Mouse (Mus musculus): ENCODE data around the gene Gtf2i. TPM values are rescaled to one million over a fixed set of nuclear protein-coding genes. Genes with fewer than 3 reads are reported as not detected.

Gene Gtf2i
- polyA plus RNA-seq, 1 experiment from 2014 or later, result 108 TPM

- Histone ChIP-seq H3K9me3 (ENCODE audit: control insufficient read depth, low read length) (no peaks in the 10 kb centered on the region), H3K4me1 (replicated peaks; ENCODE audit: control insufficient read depth, insufficient read depth, low read length) (no peaks in the 10 kb centered on the region), H3K9ac (ENCODE audit: low read depth, low read length) (no peak overlapping the region), H3K4me3 (ENCODE audit: low read depth, low read length) (no peak overlapping the region), H3K36me3 (ENCODE audit: control insufficient read depth, insufficient read depth, low read length) (peaks cover 63% of the 10 kb centered on the region), H3K27ac (ENCODE audit: low read depth, low read length) (no peak overlapping the region), H3K27me3 (replicated peaks; ENCODE audit: control insufficient read depth, insufficient read depth, low read length) (no peaks in the 10 kb centered on the region), H3K4me2 (no peak overlapping the region)
- ATAC-seq (replicated peaks; ENCODE audit: low FRiP score), result no peak
- DNase-seq (ENCODE audit: low spot score), result no peak
- 90% methylated on average over 4 of the region's 4 CpGs for WGBS
These were observed 37.5 kb downstream of the Gtf2i start for GRCm38 (mm10) chr5:134277109-134277508.

- DNase-seq (ENCODE audit: low spot score) (no peak), ATAC-seq (replicated peaks; ENCODE audit: low FRiP score) (no peak)
- Histone ChIP-seq H3K36me3 (ENCODE audit: control insufficient read depth, insufficient read depth, low read length) (peaks cover 62% of the 10 kb centered on the region), H3K9ac (ENCODE audit: low read depth, low read length) (no peak overlapping the region), H3K4me1 (replicated peaks; ENCODE audit: control insufficient read depth, insufficient read depth, low read length) (no peaks in the 10 kb centered on the region), H3K27ac (ENCODE audit: low read depth, low read length) (no peak overlapping the region), H3K27me3 (replicated peaks; ENCODE audit: control insufficient read depth, insufficient read depth, low read length) (no peaks in the 10 kb centered on the region), H3K4me2 (no peak overlapping the region), H3K4me3 (ENCODE audit: low read depth, low read length) (no peak overlapping the region), H3K9me3 (ENCODE audit: control insufficient read depth, low read length) (no peaks in the 10 kb centered on the region)
- WGBS, result 82% methylated on average over 10 of the region's 10 CpGs
These were observed 39.0 kb downstream of the Gtf2i start for GRCm38 (mm10) chr5:134275556-134275955.

GRCm38 (mm10) chr5:134275021-134275420 lies 39.5 kb downstream of the Gtf2i start:
- Histone ChIP-seq H3K27ac (ENCODE audit: low read depth, low read length) (no peak overlapping the region), H3K9ac (ENCODE audit: low read depth, low read length) (no peak overlapping the region), H3K4me2 (no peak overlapping the region), H3K4me1 (replicated peaks; ENCODE audit: control insufficient read depth, insufficient read depth, low read length) (no peaks in the 10 kb centered on the region), H3K27me3 (replicated peaks; ENCODE audit: control insufficient read depth, insufficient read depth, low read length) (no peaks in the 10 kb centered on the region), H3K36me3 (ENCODE audit: control insufficient read depth, insufficient read depth, low read length) (peaks cover 58% of the 10 kb centered on the region), H3K4me3 (ENCODE audit: low read depth, low read length) (no peak overlapping the region), H3K9me3 (ENCODE audit: control insufficient read depth, low read length) (no peaks in the 10 kb centered on the region)
- DNase-seq (ENCODE audit: low spot score), result no peak
- ATAC-seq (replicated peaks; ENCODE audit: low FRiP score), result no peak
- WGBS, result 86% methylated on average over 11 of the region's 11 CpGs

- H3K4me3 ChIP-seq (ENCODE audit: low read depth, low read length), result no peak overlapping the region
These were observed 40.8 kb downstream of the Gtf2i start for GRCm38 (mm10) chr5:134273761-134274160.

GRCm38 (mm10) chr5:134272761-134273160 lies 41.8 kb downstream of the Gtf2i start:
- H3K9me3 ChIP-seq (ENCODE audit: control insufficient read depth, low read length), result no peaks in the 10 kb centered on the region
- 90% methylated on average over 11 of the region's 11 CpGs for WGBS
- no peak overlapping the region for H3K4me3 ChIP-seq (ENCODE audit: low read depth, low read length)
- H3K36me3 ChIP-seq (ENCODE audit: control insufficient read depth, insufficient read depth, low read length), result peaks cover 49% of the 10 kb centered on the region
- no peak overlapping the region for H3K27ac ChIP-seq (ENCODE audit: low read depth, low read length)
- H3K4me1 ChIP-seq (replicated peaks; ENCODE audit: control insufficient read depth, insufficient read depth, low read length), result no peaks in the 10 kb centered on the region
- no peak overlapping the region for H3K4me2 ChIP-seq
- ATAC-seq (replicated peaks; ENCODE audit: low FRiP score), result no peak
- H3K27me3 ChIP-seq (replicated peaks; ENCODE audit: control insufficient read depth, insufficient read depth, low read length), result no peaks in the 10 kb centered on the region
- no peak overlapping the region for H3K9ac ChIP-seq (ENCODE audit: low read depth, low read length)
- no peak for DNase-seq (ENCODE audit: low spot score)

More at GRCm38 (mm10) chr5:134273761-134274160, 40.8 kb downstream of the Gtf2i start:
- no peak overlapping the region for H3K9ac ChIP-seq (ENCODE audit: low read depth, low read length)
- H3K4me1 ChIP-seq (replicated peaks; ENCODE audit: control insufficient read depth, insufficient read depth, low read length), result no peaks in the 10 kb centered on the region
- ATAC-seq (replicated peaks; ENCODE audit: low FRiP score), result no peak
- DNase-seq (ENCODE audit: low spot score), result no peak
- H3K27ac ChIP-seq (ENCODE audit: low read depth, low read length), result no peak overlapping the region
- H3K36me3 ChIP-seq (ENCODE audit: control insufficient read depth, insufficient read depth, low read length), result peaks cover 51% of the 10 kb centered on the region
- H3K27me3 ChIP-seq (replicated peaks; ENCODE audit: control insufficient read depth, insufficient read depth, low read length), result no peaks in the 10 kb centered on the region
- 88% methylated on average over 8 of the region's 8 CpGs for WGBS
- H3K9me3 ChIP-seq (ENCODE audit: control insufficient read depth, low read length), result no peaks in the 10 kb centered on the region
- no peak overlapping the region for H3K4me2 ChIP-seq

GRCm38 (mm10) chr5:134271421-134271820 lies 43.1 kb downstream of the Gtf2i start:
- no peak for DNase-seq (ENCODE audit: low spot score)
- Histone ChIP-seq H3K9ac (ENCODE audit: low read depth, low read length) (no peak overlapping the region), H3K4me2 (no peak overlapping the region), H3K27ac (ENCODE audit: low read depth, low read length) (no peak overlapping the region), H3K9me3 (ENCODE audit: control insufficient read depth, low read length) (no peaks in the 10 kb centered on the region), H3K4me3 (ENCODE audit: low read depth, low read length) (no peak overlapping the region), H3K36me3 (ENCODE audit: control insufficient read depth, insufficient read depth, low read length) (peaks cover 51% of the 10 kb centered on the region), H3K27me3 (replicated peaks; ENCODE audit: control insufficient read depth, insufficient read depth, low read length) (no peaks in the 10 kb centered on the region), H3K4me1 (replicated peaks; ENCODE audit: control insufficient read depth, insufficient read depth, low read length) (no peaks in the 10 kb centered on the region)
- WGBS, result 90% methylated on average over 11 of the region's 11 CpGs
- ATAC-seq (replicated peaks; ENCODE audit: low FRiP score), result no peak

GRCm38 (mm10) chr5:134270566-134270965 lies 44.0 kb downstream of the Gtf2i start:
- Histone ChIP-seq H3K27me3 (replicated peaks; ENCODE audit: control insufficient read depth, insufficient read depth, low read length) (no peaks in the 10 kb centered on the region), H3K4me1 (replicated peaks; ENCODE audit: control insufficient read depth, insufficient read depth, low read length) (no peaks in the 10 kb centered on the region), H3K4me3 (ENCODE audit: low read depth, low read length) (no peak overlapping the region), H3K4me2 (no peak overlapping the region), H3K36me3 (ENCODE audit: control insufficient read depth, insufficient read depth, low read length) (peaks cover 55% of the 10 kb centered on the region), H3K27ac (ENCODE audit: low read depth, low read length) (no peak overlapping the region), H3K9ac (ENCODE audit: low read depth, low read length) (no peak overlapping the region), H3K9me3 (ENCODE audit: control insufficient read depth, low read length) (no peaks in the 10 kb centered on the region)
- WGBS, result 93% methylated on average over 4 of the region's 4 CpGs
- DNase-seq (ENCODE audit: low spot score), result no peak
- no peak for ATAC-seq (replicated peaks; ENCODE audit: low FRiP score)

- ATAC-seq (replicated peaks; ENCODE audit: low FRiP score), result no peak
- WGBS, result 80% methylated on average over 5 of the region's 5 CpGs
- H3K4me3 ChIP-seq (ENCODE audit: low read depth, low read length), result no peak overlapping the region
These were observed 44.8 kb downstream of the Gtf2i start for GRCm38 (mm10) chr5:134269751-134270150.

GRCm38 (mm10) chr5:134268751-134269150 lies 45.8 kb downstream of the Gtf2i start:
- Histone ChIP-seq H3K9ac (ENCODE audit: low read depth, low read length) (no peak overlapping the region), H3K36me3 (ENCODE audit: control insufficient read depth, insufficient read depth, low read length) (peaks cover 58% of the 10 kb centered on the region), H3K27me3 (replicated peaks; ENCODE audit: control insufficient read depth, insufficient read depth, low read length) (no peaks in the 10 kb centered on the region), H3K4me3 (ENCODE audit: low read depth, low read length) (no peak overlapping the region), H3K4me2 (no peak overlapping the region), H3K27ac (ENCODE audit: low read depth, low read length) (no peak overlapping the region), H3K4me1 (replicated peaks; ENCODE audit: control insufficient read depth, insufficient read depth, low read length) (no peaks in the 10 kb centered on the region), H3K9me3 (ENCODE audit: control insufficient read depth, low read length) (no peaks in the 10 kb centered on the region)
- DNase-seq (ENCODE audit: low spot score) (no peak), ATAC-seq (replicated peaks; ENCODE audit: low FRiP score) (no peak)
- WGBS, result 95% methylated on average over 8 of the region's 8 CpGs

More at GRCm38 (mm10) chr5:134269751-134270150, 44.8 kb downstream of the Gtf2i start:
- no peak for DNase-seq (ENCODE audit: low spot score)
- no peaks in the 10 kb centered on the region for H3K4me1 ChIP-seq (replicated peaks; ENCODE audit: control insufficient read depth, insufficient read depth, low read length)
- no peaks in the 10 kb centered on the region for H3K9me3 ChIP-seq (ENCODE audit: control insufficient read depth, low read length)
- no peak overlapping the region for H3K27ac ChIP-seq (ENCODE audit: low read depth, low read length)
- no peaks in the 10 kb centered on the region for H3K27me3 ChIP-seq (replicated peaks; ENCODE audit: control insufficient read depth, insufficient read depth, low read length)
- no peak overlapping the region for H3K9ac ChIP-seq (ENCODE audit: low read depth, low read length)
- no peak overlapping the region for H3K4me2 ChIP-seq
- H3K36me3 ChIP-seq (ENCODE audit: control insufficient read depth, insufficient read depth, low read length), result peaks cover 55% of the 10 kb centered on the region

Data from liver, embryonic 11.5 days (tissue).